Mouse (Mus musculus): ENCODE results near the gene Gpr132.

GRCm38 (mm10) chr12:112828501-112829243, 39.4 kb downstream of the Gpr132 start:
- TF ChIP-seq TCF12 (IDR thresholded peaks at IDR 0.05; ENCODE audit: insufficient read depth, poor library complexity, severe bottlenecking) = no peak
- no peak for TF ChIP-seq USF1 (IDR thresholded peaks at IDR 0.05; ENCODE audit: low read depth)
- TF ChIP-seq TCF3 (IDR thresholded peaks at IDR 0.05; ENCODE audit: insufficient read length, low read depth) = no peak
- peak; percentile 52 for TF ChIP-seq POLR2A (IDR thresholded peaks at IDR 0.05; ENCODE audit: insufficient read length, low read depth)
- no peak for TF ChIP-seq MYOD1 (IDR thresholded peaks at IDR 0.05; ENCODE audit: control insufficient read depth in 1 of 3, insufficient read length in 2 of 3, low read depth in 2 of 3)
- no peak for TF ChIP-seq SRF (IDR thresholded peaks at IDR 0.05; ENCODE audit: control insufficient read depth, insufficient read length, low read depth)
- no peak for TF ChIP-seq E2F4 (IDR thresholded peaks at IDR 0.05; ENCODE audit: insufficient read depth)
- no peak for TF ChIP-seq MAX (IDR thresholded peaks at IDR 0.05; ENCODE audit: low read depth)
- TF ChIP-seq MYOG (IDR thresholded peaks at IDR 0.05; ENCODE audit: control insufficient read depth in 1 of 3, insufficient read depth in 1 of 3, insufficient read length in 2 of 3, low read depth in 2 of 3) = no peak
- no peak for TF ChIP-seq POLR2AphosphoS2 (IDR thresholded peaks at IDR 0.05; ENCODE audit: insufficient read length, low read depth)
- TF ChIP-seq REST (IDR thresholded peaks at IDR 0.05; ENCODE audit: insufficient read depth, insufficient read length) = no peak

All from myocyte (in vitro differentiated cells).